Mouse (Mus musculus): ENCODE data around the gene Gm42372. TPM values are rescaled to one million over a fixed set of nuclear protein-coding genes. Genes with fewer than 3 reads are reported as not detected.

The Gm42372 gene
- not detected for polyA plus RNA-seq (2014; fragmentation: Illumina TruSeq; extraction: RNeasy Lipid Tissue Mini Kit (QIAGEN cat#74804); ENCODE audit: low read depth, low replicate concordance)

GRCm38 (mm10) chr7:16982859-16983568, at the start of gene Gm42372:
TSS of gene Gm42372 (plus strand) at chr7:16983086.

DNA sequence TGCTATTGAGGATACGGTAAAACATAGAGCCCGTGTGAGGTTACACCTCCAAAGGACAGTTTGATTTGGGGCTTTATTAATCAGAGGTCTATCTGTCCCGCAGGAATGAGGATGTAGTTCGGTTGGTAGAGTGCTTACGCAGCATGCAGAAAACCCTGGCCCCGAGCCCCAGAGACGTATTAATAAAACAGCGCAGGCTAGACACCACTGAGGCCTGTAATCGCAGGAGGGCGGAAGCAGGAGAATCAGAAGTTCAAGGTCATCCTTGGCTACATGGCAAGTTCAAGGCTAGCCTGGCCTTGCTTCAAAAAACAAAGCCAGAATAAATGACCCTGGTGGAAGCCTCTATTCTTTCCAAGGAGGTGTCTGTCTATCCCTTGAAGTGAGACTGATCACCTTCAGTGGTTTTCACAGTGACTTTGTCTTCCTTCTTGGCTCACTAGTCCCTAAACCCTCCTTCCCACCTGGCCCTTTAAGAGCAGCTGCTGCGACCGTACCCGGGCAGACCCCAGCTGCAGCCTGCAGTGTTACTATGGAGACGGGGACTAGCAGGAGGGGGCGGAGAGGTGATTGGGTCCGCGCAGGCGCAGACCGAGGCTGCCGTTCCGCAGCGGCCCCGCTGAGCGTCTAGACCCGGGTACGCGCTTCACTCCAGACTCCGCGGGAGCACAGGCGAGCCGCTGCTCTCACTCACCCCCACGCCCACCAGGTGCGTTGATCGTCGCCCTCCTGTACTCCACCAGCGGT, 38.7 kb upstream of the Gm42372 start, which contains the start of gene Pnmal2:
Gene Pnmal2, plus strand, starts transcription at position 622 of the 747 bp plus-strand sequence.

GRCm38 (mm10) chr7:16959539-16960187, 23.2 kb upstream of the Gm42372 start, which contains the start of gene Pnmal1:
TSS of gene Pnmal1 (plus strand) at chr7:16959679.

DNA sequence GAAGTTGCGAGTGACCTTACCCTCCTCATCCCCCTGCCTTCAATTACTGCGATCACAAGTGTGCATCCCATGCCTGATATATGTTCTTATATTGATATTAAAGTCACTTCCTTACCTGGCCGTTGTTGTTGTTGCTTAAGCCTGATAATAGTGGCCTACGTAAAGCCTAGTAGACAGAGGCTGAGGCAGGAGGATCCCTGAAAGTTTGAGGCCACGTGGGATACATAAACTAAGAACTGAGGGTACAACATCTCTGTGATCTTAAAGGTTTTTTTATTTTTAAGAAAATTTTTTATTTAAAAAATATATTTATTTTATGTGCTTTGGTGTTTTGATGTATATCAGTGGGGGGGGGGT, 9.5 kb downstream of the Gm42372 start, which contains the start of gene Ccdc8:
Gene Ccdc8, plus strand, starts transcription at position 258 of the 357 bp plus-strand sequence.

DNA sequence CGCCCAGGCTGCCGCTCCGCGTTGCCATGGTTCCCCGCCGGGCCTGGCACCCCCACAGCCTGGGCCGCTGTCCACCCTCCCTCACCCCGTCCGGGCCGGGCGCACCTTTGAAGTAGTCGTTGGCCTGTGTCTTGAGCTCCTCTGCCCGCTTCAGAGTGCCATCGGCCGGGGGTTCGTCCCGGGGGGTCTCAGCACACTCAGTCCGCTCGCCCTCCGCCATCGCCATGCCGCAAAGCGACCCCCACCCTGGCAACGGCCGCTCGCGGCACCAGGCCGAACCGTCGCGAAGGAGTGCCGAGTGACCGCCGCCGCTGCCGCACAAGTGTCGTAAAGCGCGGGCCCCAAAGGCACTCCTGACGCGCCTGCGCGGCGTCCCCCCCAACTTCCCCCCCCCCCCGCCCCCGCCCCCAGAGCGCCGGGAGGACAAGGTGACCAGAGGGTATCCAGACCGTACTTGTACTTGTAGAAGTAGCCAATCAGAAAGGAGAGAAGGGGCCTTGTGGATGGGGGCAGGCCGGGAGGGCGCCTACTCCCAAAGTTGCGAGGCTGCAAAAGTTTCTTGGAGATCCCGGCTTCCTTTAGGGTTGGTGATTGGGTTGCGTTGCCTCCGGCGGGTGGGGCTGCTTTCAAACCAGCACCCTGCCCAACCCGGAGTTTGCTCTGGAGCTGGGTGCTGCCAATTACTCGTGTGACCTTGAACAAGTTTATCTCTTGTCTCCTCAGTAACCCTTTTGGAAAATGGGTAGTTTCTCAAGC, 44.9 kb downstream of the Gm42372 start, which contains the start of gene Ppp5c:
Gene Ppp5c, minus strand, starts transcription at position 337 of the 756 bp plus-strand sequence.

Other genes with a start within 250 kb of the Gm42372 start
- gene Ap2s1, start 244.7 kb upstream of the Gm42372 start, polyA plus RNA-seq (2014; fragmentation: Illumina TruSeq; extraction: RNeasy Lipid Tissue Mini Kit (QIAGEN cat#74804); ENCODE audit: low read depth, low replicate concordance) = 101 TPM
- gene Slc1a5, start 201.7 kb upstream of the Gm42372 start, polyA plus RNA-seq (2014; fragmentation: Illumina TruSeq; extraction: RNeasy Lipid Tissue Mini Kit (QIAGEN cat#74804); ENCODE audit: low read depth, low replicate concordance) = 27.6 TPM
- gene Strn4, start 167.2 kb upstream of the Gm42372 start, polyA plus RNA-seq (2014; fragmentation: Illumina TruSeq; extraction: RNeasy Lipid Tissue Mini Kit (QIAGEN cat#74804); ENCODE audit: low read depth, low replicate concordance) = 57.6 TPM
- 41.3 TPM for gene Fkrp, start 166.4 kb upstream of the Gm42372 start, polyA plus RNA-seq (2014; fragmentation: Illumina TruSeq; extraction: RNeasy Lipid Tissue Mini Kit (QIAGEN cat#74804); ENCODE audit: low read depth, low replicate concordance)
- gene Prkd2, start 140.2 kb upstream of the Gm42372 start, polyA plus RNA-seq (2014; fragmentation: Illumina TruSeq; extraction: RNeasy Lipid Tissue Mini Kit (QIAGEN cat#74804); ENCODE audit: low read depth, low replicate concordance) = 16.4 TPM
- gene Dact3, start 107.8 kb upstream of the Gm42372 start, polyA plus RNA-seq (2014; fragmentation: Illumina TruSeq; extraction: RNeasy Lipid Tissue Mini Kit (QIAGEN cat#74804); ENCODE audit: low read depth, low replicate concordance) = 9.5 TPM
- gene Gng8, start 91.3 kb upstream of the Gm42372 start, polyA plus RNA-seq (2014; fragmentation: Illumina TruSeq; extraction: RNeasy Lipid Tissue Mini Kit (QIAGEN cat#74804); ENCODE audit: low read depth, low replicate concordance) = 3.7 TPM
- 3.4 TPM for gene Ptgir, start 76.6 kb upstream of the Gm42372 start, polyA plus RNA-seq (2014; fragmentation: Illumina TruSeq; extraction: RNeasy Lipid Tissue Mini Kit (QIAGEN cat#74804); ENCODE audit: low read depth, low replicate concordance)
- gene Calm3, start 59.0 kb upstream of the Gm42372 start, polyA plus RNA-seq (2014; fragmentation: Illumina TruSeq; extraction: RNeasy Lipid Tissue Mini Kit (QIAGEN cat#74804); ENCODE audit: low read depth, low replicate concordance) = 115 TPM
- 3.4 TPM for gene Pnmal2, start 38.4 kb upstream of the Gm42372 start, polyA plus RNA-seq (2014; fragmentation: Illumina TruSeq; extraction: RNeasy Lipid Tissue Mini Kit (QIAGEN cat#74804); ENCODE audit: low read depth, low replicate concordance)
- 0.10 TPM for gene Pnmal1, start 23.4 kb upstream of the Gm42372 start, polyA plus RNA-seq (2014; fragmentation: Illumina TruSeq; extraction: RNeasy Lipid Tissue Mini Kit (QIAGEN cat#74804); ENCODE audit: low read depth, low replicate concordance)
- gene Ccdc8, start 9.6 kb downstream of the Gm42372 start, polyA plus RNA-seq (2014; fragmentation: Illumina TruSeq; extraction: RNeasy Lipid Tissue Mini Kit (QIAGEN cat#74804); ENCODE audit: low read depth, low replicate concordance) = 3.9 TPM
- 78.9 TPM for gene Ppp5c, start 44.8 kb downstream of the Gm42372 start, polyA plus RNA-seq (2014; fragmentation: Illumina TruSeq; extraction: RNeasy Lipid Tissue Mini Kit (QIAGEN cat#74804); ENCODE audit: low read depth, low replicate concordance)
- gene Hif3a, start 79.3 kb downstream of the Gm42372 start, polyA plus RNA-seq (2014; fragmentation: Illumina TruSeq; extraction: RNeasy Lipid Tissue Mini Kit (QIAGEN cat#74804); ENCODE audit: low read depth, low replicate concordance) = 0.84 TPM
- not detected for gene Psg16, start 91.0 kb downstream of the Gm42372 start, polyA plus RNA-seq (2014; fragmentation: Illumina TruSeq; extraction: RNeasy Lipid Tissue Mini Kit (QIAGEN cat#74804); ENCODE audit: low read depth, low replicate concordance)
- not detected for gene Ceacam3, start 167.2 kb downstream of the Gm42372 start, polyA plus RNA-seq (2014; fragmentation: Illumina TruSeq; extraction: RNeasy Lipid Tissue Mini Kit (QIAGEN cat#74804); ENCODE audit: low read depth, low replicate concordance)
- not detected for gene Psg29, start 220.4 kb downstream of the Gm42372 start, polyA plus RNA-seq (2014; fragmentation: Illumina TruSeq; extraction: RNeasy Lipid Tissue Mini Kit (QIAGEN cat#74804); ENCODE audit: low read depth, low replicate concordance)

Data from heart, adult 10 weeks (tissue).